Mouse (Mus musculus): ENCODE measurements around the gene Rps6ka1. TPM values are rescaled to one million over a fixed set of nuclear protein-coding genes. Genes with fewer than 3 reads are reported as not detected.
"Not testable (repeated sequence)": the region's sequence is repeated elsewhere in the genome, so short reads cannot be mapped to it uniquely, and the experiment has no call there.

The Rps6ka1 gene
- 37.3 and 38.8 TPM in 2 replicates for polyA plus RNA-seq (2015; fragmentation: Nextera tagmentation; extraction: Ambion mirVana)

- peak; percentile 80 for DNase-seq (ENCODE audit: low spot score)
Measured at GRCm38 (mm10) chr4:133887672-133888453, at the start of gene Rps6ka1. Gene Rps6ka1, minus strand, starts transcription at chr4:133887797.

DNA sequence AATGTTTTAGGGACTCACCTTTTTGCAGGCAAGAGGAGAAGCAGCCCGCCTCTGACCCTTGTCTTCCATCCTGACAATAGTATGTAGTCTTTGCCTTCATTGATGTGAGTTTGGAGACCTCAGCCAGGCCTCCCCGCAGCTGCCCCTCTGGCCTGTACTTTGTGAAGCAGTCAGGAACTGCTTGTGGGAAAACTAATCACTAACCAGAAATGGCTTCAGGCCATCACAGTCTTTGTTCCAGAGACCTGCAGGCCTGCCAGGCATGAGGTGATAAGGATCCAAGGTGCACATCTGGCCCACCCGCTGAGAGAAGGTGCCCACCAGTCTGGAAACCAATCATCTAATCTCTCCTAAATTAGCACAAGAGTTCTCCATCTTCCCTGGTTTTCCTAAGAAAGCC is 44.2 kb upstream of the Rps6ka1 start:
- DNase-seq (ENCODE audit: low spot score): no peak

DNA sequence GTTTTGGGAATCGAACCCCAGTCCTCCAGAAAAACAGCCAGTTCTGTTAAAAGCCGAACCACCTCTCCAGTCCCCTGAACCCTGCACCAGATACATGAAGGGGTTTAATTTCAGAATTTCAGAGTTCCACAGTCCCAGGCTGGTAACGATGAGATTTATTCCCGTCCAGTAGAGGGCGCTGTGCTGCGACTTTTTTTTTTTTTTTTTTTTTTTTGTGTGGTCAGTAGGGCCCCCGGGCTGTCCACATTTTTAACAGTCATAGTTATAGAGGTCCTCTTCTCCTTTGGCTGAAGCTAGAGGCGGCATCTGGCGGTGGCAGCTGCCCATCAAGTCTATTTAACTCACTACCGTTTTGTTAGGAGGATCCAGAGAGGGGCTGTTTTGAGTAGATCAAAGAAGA is 43.8 kb upstream of the Rps6ka1 start:
- peak; percentile 29 for DNase-seq (ENCODE audit: low spot score)

GRCm38 (mm10) chr4:133929278-133929670 is 41.7 kb upstream of the Rps6ka1 start:
- DNase-seq (ENCODE audit: low spot score): no peak

GRCm38 (mm10) chr4:133928576-133929277 is 41.1 kb upstream of the Rps6ka1 start:
- DNase-seq (ENCODE audit: low spot score): peak; percentile 68

DNA sequence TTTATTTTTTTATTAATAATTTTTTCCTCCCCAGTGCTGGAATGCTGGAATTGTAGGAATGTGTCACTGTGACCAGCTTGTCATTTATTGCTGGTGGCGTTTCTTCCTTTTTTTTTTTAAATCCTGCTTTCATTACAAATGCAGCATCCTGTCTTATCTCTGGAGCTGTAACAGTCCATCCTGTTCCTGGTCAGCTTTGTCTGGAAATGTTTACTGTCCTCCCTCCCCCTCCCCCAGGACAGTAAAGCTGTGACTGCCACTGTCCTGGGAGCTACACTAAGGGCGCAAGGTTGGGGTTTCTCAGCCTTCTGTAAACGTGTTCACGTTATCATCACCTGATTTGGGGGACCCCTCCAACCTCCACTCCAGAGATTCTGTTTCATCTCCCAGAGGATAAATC is 37.6 kb upstream of the Rps6ka1 start:
- DNase-seq (ENCODE audit: low spot score): no peak

DNA sequence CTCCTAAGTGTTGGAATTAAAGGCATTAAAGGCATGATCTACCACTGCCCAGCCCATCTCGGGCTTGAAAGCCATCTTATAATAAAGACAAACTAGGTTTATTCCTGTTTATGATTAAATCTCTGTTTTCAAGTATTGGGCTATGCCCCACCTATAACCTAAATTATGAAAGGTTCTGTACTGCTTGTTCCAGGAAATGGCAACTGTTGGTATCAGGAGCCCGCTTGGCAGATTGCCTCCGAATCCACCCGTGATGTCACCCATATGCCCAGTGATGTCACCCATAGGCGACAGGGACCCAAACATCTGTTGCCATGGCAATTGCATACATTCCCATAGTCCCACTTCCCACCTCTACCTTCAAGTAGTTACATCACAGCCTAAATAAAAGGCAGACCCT is 36.1 kb upstream of the Rps6ka1 start:
- no peak for DNase-seq (ENCODE audit: low spot score)

GRCm38 (mm10) chr4:133918093-133918825 is 30.7 kb upstream of the Rps6ka1 start:
- not testable (repeated sequence) for DNase-seq (ENCODE audit: low spot score)

GRCm38 (mm10) chr4:133911983-133912382 is 24.4 kb upstream of the Rps6ka1 start:
- no peak for DNase-seq (ENCODE audit: low spot score)

GRCm38 (mm10) chr4:133910236-133911211 is 22.9 kb upstream of the Rps6ka1 start:
- DNase-seq (ENCODE audit: low spot score): peak; percentile 96

- DNase-seq (ENCODE audit: low spot score): no peak
Measured at GRCm38 (mm10) chr4:133908051-133908450, 20.5 kb upstream of the Rps6ka1 start.

- DNase-seq (ENCODE audit: low spot score): peak; percentile 48
Measured at GRCm38 (mm10) chr4:133907086-133907485, 19.5 kb upstream of the Rps6ka1 start.

GRCm38 (mm10) chr4:133906336-133906735 is 18.7 kb upstream of the Rps6ka1 start:
- not testable (repeated sequence) for DNase-seq (ENCODE audit: low spot score)

DNA sequence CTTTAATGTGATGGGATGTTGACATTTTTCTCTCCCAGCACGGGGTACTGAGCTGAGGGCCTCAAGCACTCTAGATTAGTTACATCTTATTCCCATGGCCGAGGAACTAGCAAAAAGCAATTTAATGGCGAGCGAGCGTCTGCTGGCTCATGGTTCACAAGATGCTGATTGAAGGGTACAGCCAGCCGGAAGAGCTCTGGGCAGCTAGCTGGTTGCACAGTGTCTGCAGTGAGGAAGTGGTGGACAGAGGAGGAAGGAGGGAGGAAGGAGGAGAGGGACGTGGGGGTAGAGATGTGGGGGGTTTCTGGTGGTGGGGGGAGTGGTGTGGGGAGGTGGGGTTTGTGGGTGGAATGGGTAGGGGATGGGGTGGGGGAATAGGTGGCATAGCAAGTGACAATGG is 17.6 kb upstream of the Rps6ka1 start:
- no peak for DNase-seq (ENCODE audit: low spot score)

DNA sequence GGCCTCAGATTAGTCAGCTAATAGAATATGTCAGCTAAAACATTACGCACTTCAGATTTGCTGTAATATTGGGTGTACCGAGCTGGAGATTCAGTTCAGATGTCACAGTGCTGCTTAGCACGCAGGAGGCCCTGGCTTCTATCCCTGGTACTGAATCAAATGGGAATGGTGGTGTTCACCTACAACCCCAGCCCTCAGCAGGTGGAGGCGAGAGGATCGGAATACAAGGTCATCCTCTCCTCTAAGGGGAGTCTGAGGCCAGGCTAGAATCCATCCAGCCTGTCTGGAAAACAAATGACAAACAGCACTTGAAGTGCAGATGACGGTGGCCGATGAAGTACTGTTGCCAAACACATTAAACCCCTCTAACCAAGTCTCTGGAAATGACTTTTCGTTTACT is 16.7 kb upstream of the Rps6ka1 start:
- DNase-seq (ENCODE audit: low spot score): no peak

- no peak for DNase-seq (ENCODE audit: low spot score)
Measured at GRCm38 (mm10) chr4:133903372-133903771, 15.8 kb upstream of the Rps6ka1 start.

DNA sequence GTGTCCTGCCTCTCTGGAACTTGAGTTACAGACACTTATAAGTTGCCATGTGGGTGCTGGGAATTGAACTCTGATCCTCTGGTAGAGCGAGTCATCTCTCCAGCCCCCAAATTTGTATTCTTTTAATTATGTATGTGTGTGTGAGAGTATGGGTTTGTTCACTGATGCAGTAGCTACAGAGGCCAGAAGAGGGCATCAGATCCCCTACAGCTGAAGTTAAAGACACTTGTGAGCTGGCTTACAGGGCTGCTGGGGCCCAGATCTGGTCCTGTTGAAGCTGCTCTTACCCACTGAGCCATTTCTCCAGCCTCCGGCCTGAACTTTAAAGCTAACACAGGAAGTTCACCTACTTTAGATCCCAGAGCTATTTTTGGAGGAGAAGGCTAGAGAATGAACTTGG is 14.9 kb upstream of the Rps6ka1 start:
- no peak for DNase-seq (ENCODE audit: low spot score)

GRCm38 (mm10) chr4:133900887-133901286 is 13.3 kb upstream of the Rps6ka1 start:
- no peak for DNase-seq (ENCODE audit: low spot score)

DNA sequence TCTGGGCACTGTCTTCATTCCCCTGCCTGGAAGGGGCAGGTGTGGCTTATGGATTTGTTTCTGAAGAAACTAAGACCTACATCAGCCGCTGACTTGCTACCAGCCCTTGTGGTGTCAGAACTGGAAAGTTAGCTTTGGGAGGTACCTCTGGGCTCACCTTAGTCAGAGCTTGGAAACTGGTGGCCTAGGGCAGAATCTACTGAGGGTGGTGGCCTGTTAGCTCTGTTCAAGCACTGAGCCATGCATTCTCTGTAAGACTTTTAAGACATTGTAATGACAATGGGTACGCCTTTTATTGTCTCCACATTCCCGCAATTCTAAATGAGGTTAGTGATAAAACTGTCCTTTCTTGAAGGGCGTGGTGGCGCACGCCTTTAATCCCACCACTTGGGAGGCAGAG is 12.8 kb upstream of the Rps6ka1 start:
- DNase-seq (ENCODE audit: low spot score): no peak

- DNase-seq (ENCODE audit: low spot score): no peak
Measured at GRCm38 (mm10) chr4:133899241-133899800, 11.7 kb upstream of the Rps6ka1 start.
